Mouse (Mus musculus) spleen, postnatal 10 days (tissue): ENCODE measurements around the gene Lrch1.

Experiments
- DNase-seq, 2 experiments: peaks; one replicate each; pipeline ENCODE4 v3.0.0; 2021 to 2022; ENCODE audit warnings: low spot score in 2 of 2

Lrch1 gene

DNA sequence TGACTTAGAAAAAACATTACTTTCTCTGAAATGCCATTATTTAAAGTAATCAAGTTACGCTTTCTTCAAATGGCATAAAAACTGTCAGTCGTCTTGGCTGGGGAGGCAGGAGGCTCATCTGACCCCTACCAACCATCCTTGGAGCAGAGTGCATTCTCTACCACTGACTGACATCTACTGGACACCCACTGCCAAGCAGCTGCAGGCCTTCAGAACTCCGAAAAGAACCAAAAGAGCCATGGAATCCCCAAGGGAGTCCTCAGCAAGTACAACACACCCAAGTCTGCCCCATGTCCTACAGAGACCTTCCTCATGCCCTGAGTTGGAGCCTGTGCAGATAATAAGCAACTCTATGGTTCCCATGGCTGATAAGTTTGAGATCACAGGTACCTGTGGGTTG lies 224.1 kb downstream of the Lrch1 start:
- no peak for DNase-seq

DNA sequence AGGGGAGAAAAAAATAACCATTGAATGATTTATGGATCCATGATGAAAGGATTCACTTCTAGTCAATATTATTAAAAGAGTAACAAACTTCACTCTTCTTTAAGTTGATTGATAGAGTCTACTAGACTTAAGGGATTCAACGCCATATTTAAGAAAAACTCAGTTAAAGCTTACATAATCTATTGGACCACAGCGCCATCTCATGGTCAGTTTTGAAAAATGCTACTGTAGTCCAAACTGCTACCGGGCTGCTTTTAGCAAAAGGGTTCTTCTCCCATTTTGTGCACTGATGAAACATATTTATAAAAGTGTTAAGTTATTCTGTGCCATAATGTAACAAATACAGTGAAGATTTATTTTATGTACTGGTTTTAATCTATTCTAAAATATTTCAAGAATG lies 238.6 kb downstream of the Lrch1 start:
- peak in 1 of 2 experiments; percentile 63 for DNase-seq
